Mouse (Mus musculus) kidney, embryonic 15.5 days (tissue): Measurements from ENCODE around the gene Arhgef2. TPM values are rescaled to one million over a fixed set of nuclear protein-coding genes. Genes with fewer than 3 reads are reported as not detected.

ENCODE experiments used
- polyA plus RNA-seq: library from polyadenylated mRNA; unstranded; fragments of >200 nt; fragmentation: Nextera tagmentation; extraction: Ambion mirVana; gene quantifications from 2 replicates; pipeline ENCODE4 v1.2.1, GENCODE M21; 2015

Arhgef2 gene
- polyA plus RNA-seq, 1 experiment from 2014 or later: 104 TPM

Other genes starting within 250 kb of the Arhgef2 start
- gene Paqr6, start 241.4 kb upstream of the Arhgef2 start, polyA plus RNA-seq: 11.9 and 14.5 TPM in 2 replicates
- 0.39 and 0.48 TPM in 2 replicates for gene Bglap3, start 233.2 kb upstream of the Arhgef2 start, polyA plus RNA-seq
- gene Bglap2, start 227.3 kb upstream of the Arhgef2 start, polyA plus RNA-seq: 3.4 TPM in 1 of 2 replicates, not detected in the other
- 5.6 TPM in 1 of 2 replicates, not detected in the other for gene Bglap, start 221.5 kb upstream of the Arhgef2 start, polyA plus RNA-seq
- 152 TPM in 2 replicates for gene Pmf1, start 195.6 kb upstream of the Arhgef2 start, polyA plus RNA-seq
- 17.5 and 17.6 TPM in 2 replicates for gene Slc25a44, start 180.8 kb upstream of the Arhgef2 start, polyA plus RNA-seq
- gene Sema4a, start 144.8 kb upstream of the Arhgef2 start, polyA plus RNA-seq: 14.0 and 14.7 TPM in 2 replicates
- 89.2 and 92.0 TPM in 2 replicates for gene Lmna, start 96.0 kb upstream of the Arhgef2 start, polyA plus RNA-seq
- gene Mex3a, start 73.6 kb upstream of the Arhgef2 start, polyA plus RNA-seq: 20.9 and 22.0 TPM in 2 replicates
- 15.1 and 17.4 TPM in 2 replicates for gene Rab25, start 57.7 kb upstream of the Arhgef2 start, polyA plus RNA-seq
- gene Lamtor2, start 52.9 kb upstream of the Arhgef2 start, polyA plus RNA-seq: 167 and 173 TPM in 2 replicates
- gene Ubqln4, start 52.2 kb upstream of the Arhgef2 start, polyA plus RNA-seq: 54.0 and 57.9 TPM in 2 replicates
- 300 and 318 TPM in 2 replicates for gene Ssr2, start 30.1 kb upstream of the Arhgef2 start, polyA plus RNA-seq
- not detected in 2 replicates for gene Rxfp4, start 47.2 kb downstream of the Arhgef2 start, polyA plus RNA-seq
- 95.1 and 102 TPM in 2 replicates for gene Khdc4, start 79.8 kb downstream of the Arhgef2 start, polyA plus RNA-seq
- gene Rit1, start 110.9 kb downstream of the Arhgef2 start, polyA plus RNA-seq: 46.7 and 50.4 TPM in 2 replicates
- gene Syt11, start 169.2 kb downstream of the Arhgef2 start, polyA plus RNA-seq: 13.1 and 16.2 TPM in 2 replicates
- gene Gon4l, start 229.3 kb downstream of the Arhgef2 start, polyA plus RNA-seq: 11.6 and 11.7 TPM in 2 replicates